Mouse (Mus musculus): ENCODE data around the gene Psmb10. TPM values are rescaled to one million over a fixed set of nuclear protein-coding genes. Genes with fewer than 3 reads are reported as not detected.

Psmb10 gene
- polyA plus RNA-seq, 1 experiment from 2014 or later, result 29.1 TPM

GRCm38 (mm10) chr8:105890870-105891269 lies 47.4 kb downstream of the Psmb10 start:
- no peak overlapping the region for H3K4me3 ChIP-seq
- no peak overlapping the region for H3K27ac ChIP-seq (replicated peaks)
- no peak for DNase-seq (ENCODE audit: low spot score)
- no peaks in the 10 kb centered on the region for H3K9me3 ChIP-seq (replicated peaks)
- peaks cover 15% of the 10 kb centered on the region for H3K4me1 ChIP-seq
- WGBS, result 92% methylated on average over 6 of the region's 6 CpGs
- H3K27me3 ChIP-seq (ENCODE audit: low read depth, poor library complexity, severe bottlenecking), result no peaks in the 10 kb centered on the region
- peaks cover 95% of the 10 kb centered on the region for H3K36me3 ChIP-seq

GRCm38 (mm10) chr8:105889756-105890465 lies 48.3 kb downstream of the Psmb10 start:
- Histone ChIP-seq H3K4me1 (peaks cover 15% of the 10 kb centered on the region), H3K36me3 (peaks cover 99% of the 10 kb centered on the region), H3K27me3 (ENCODE audit: low read depth, poor library complexity, severe bottlenecking) (no peaks in the 10 kb centered on the region), H3K27ac (replicated peaks) (no peak overlapping the region), H3K4me3 (no peak overlapping the region), H3K9me3 (replicated peaks) (no peaks in the 10 kb centered on the region)
- DNase-seq (ENCODE audit: low spot score), result no peak
- 94% methylated on average over 12 of the region's 12 CpGs for WGBS

Small RNA genes lying within 50 kb of the gene (microRNA-seq; reads per million reads assigned to microRNA genes)
- gene Mir7074, result not detected

Other genes with a start within 250 kb of the Psmb10 start
- 76.5 and 89.9 TPM in 2 replicates for gene Acd, start 237.3 kb downstream of the Psmb10 start, polyA plus RNA-seq (2016; fragmentation: Nextera tagmentation; extraction: Ambion mirVana)
- 25.9 and 28.2 TPM in 2 replicates for gene Pard6a, start 237.3 kb downstream of the Psmb10 start, polyA plus RNA-seq (2016; fragmentation: Nextera tagmentation; extraction: Ambion mirVana)
- gene 4933405L10Rik, start 230.8 kb downstream of the Psmb10 start, polyA plus RNA-seq (2016; fragmentation: Nextera tagmentation; extraction: Ambion mirVana), result not detected in 2 replicates
- 45.1 and 52.7 TPM in 2 replicates for gene Enkd1, start 230.2 kb downstream of the Psmb10 start, polyA plus RNA-seq (2016; fragmentation: Nextera tagmentation; extraction: Ambion mirVana)
- gene Gfod2, start 179.8 kb downstream of the Psmb10 start, polyA plus RNA-seq (2016; fragmentation: Nextera tagmentation; extraction: Ambion mirVana), result 35.0 and 39.5 TPM in 2 replicates
- 9.6 and 11.4 TPM in 2 replicates for gene Ranbp10, start 111.1 kb downstream of the Psmb10 start, polyA plus RNA-seq (2016; fragmentation: Nextera tagmentation; extraction: Ambion mirVana)
- 0.22 and 0.23 TPM in 2 replicates for gene Tsnaxip1, start 110.7 kb downstream of the Psmb10 start, polyA plus RNA-seq (2016; fragmentation: Nextera tagmentation; extraction: Ambion mirVana)
- 55.7 and 62.6 TPM in 2 replicates for gene Cenpt, start 85.2 kb downstream of the Psmb10 start, polyA plus RNA-seq (2016; fragmentation: Nextera tagmentation; extraction: Ambion mirVana)
- 82.2 and 88.1 TPM in 2 replicates for gene Thap11, start 83.3 kb downstream of the Psmb10 start, polyA plus RNA-seq (2016; fragmentation: Nextera tagmentation; extraction: Ambion mirVana)
- gene Nutf2, start 77.9 kb downstream of the Psmb10 start, polyA plus RNA-seq (2016; fragmentation: Nextera tagmentation; extraction: Ambion mirVana), result 375 and 418 TPM in 2 replicates
- gene Edc4, start 57.6 kb downstream of the Psmb10 start, polyA plus RNA-seq (2016; fragmentation: Nextera tagmentation; extraction: Ambion mirVana), result 74.0 and 81.5 TPM in 2 replicates
- 0.39 and 0.54 TPM in 2 replicates for gene Nrn1l, start 44.9 kb downstream of the Psmb10 start, polyA plus RNA-seq (2016; fragmentation: Nextera tagmentation; extraction: Ambion mirVana)
- gene Pskh1, start 38.0 kb downstream of the Psmb10 start, polyA plus RNA-seq (2016; fragmentation: Nextera tagmentation; extraction: Ambion mirVana), result 29.9 and 32.2 TPM in 2 replicates
- gene Ctrl, start 4.6 kb downstream of the Psmb10 start, polyA plus RNA-seq (2016; fragmentation: Nextera tagmentation; extraction: Ambion mirVana), result 1.3 and 1.4 TPM in 2 replicates
- gene Lcat, start 4.9 kb upstream of the Psmb10 start, polyA plus RNA-seq (2016; fragmentation: Nextera tagmentation; extraction: Ambion mirVana), result 1.0 and 1.2 TPM in 2 replicates
- gene Slc12a4, start 27.7 kb upstream of the Psmb10 start, polyA plus RNA-seq (2016; fragmentation: Nextera tagmentation; extraction: Ambion mirVana), result 16.9 and 18.7 TPM in 2 replicates
- not detected in 2 replicates for gene Dpep3, start 41.0 kb upstream of the Psmb10 start, polyA plus RNA-seq (2016; fragmentation: Nextera tagmentation; extraction: Ambion mirVana)
- gene Dus2, start 52.9 kb upstream of the Psmb10 start, polyA plus RNA-seq (2016; fragmentation: Nextera tagmentation; extraction: Ambion mirVana), result 21.4 and 21.5 TPM in 2 replicates
- 0.17 TPM in 1 of 2 replicates, not detected in the other for gene Dpep2nb, start 67.5 kb upstream of the Psmb10 start, polyA plus RNA-seq (2016; fragmentation: Nextera tagmentation; extraction: Ambion mirVana)
- 22.6 and 23.0 TPM in 2 replicates for gene Ddx28, start 73.4 kb upstream of the Psmb10 start, polyA plus RNA-seq (2016; fragmentation: Nextera tagmentation; extraction: Ambion mirVana)
- gene Nfatc3, start 120.4 kb upstream of the Psmb10 start, polyA plus RNA-seq (2016; fragmentation: Nextera tagmentation; extraction: Ambion mirVana), result 5.3 and 5.9 TPM in 2 replicates
- gene Esrp2, start 198.5 kb upstream of the Psmb10 start, polyA plus RNA-seq (2016; fragmentation: Nextera tagmentation; extraction: Ambion mirVana), result 1.5 and 2.0 TPM in 2 replicates
- gene Pla2g15, start 212.0 kb upstream of the Psmb10 start, polyA plus RNA-seq (2016; fragmentation: Nextera tagmentation; extraction: Ambion mirVana), result 13.5 and 15.6 TPM in 2 replicates
- gene Slc7a6, start 230.4 kb upstream of the Psmb10 start, polyA plus RNA-seq (2016; fragmentation: Nextera tagmentation; extraction: Ambion mirVana), result 78.9 and 79.8 TPM in 2 replicates